Mouse (Mus musculus) heart, embryonic 14.5 days (tissue): ENCODE data around the gene Ndufaf3. TPM values are rescaled to one million over a fixed set of nuclear protein-coding genes. Genes with fewer than 3 reads are reported as not detected.

Experiments
- ATAC-seq: fragments of 200-750 bp; cut with Nextera tagmentation; 2 replicates; pipeline ENCODE4 v1.8.0; 2017; ENCODE audit warnings: low read depth, moderate TSS enrichment; ENCODE audit not compliant: insufficient number of reproducible peaks, insufficient read depth, low FRiP score
- H3K27ac ChIP-seq, 2 experiments: fragments of 200-500 bp in 1 of 2; fragments of 300-500 bp in 1 of 2; sonication (generic) in 1 of 2; replicated peaks in 1 of 2; 2 replicates each; pipeline ENCODE4 v1.5.1; 2012 to 2014; ENCODE audit warnings: low read depth in 2 of 2, low read length in 2 of 2, control low read depth in 1 of 2, mild to moderate bottlenecking in 1 of 2, mixed read lengths in 1 of 2; ENCODE audit not compliant: control insufficient read depth in 1 of 2, insufficient read depth in 1 of 2
- H3K27me3 ChIP-seq: fragments of 300-500 bp; sonication (generic); 2 replicates; pipeline ENCODE4 v1.6.1; 2014; ENCODE audit warnings: mild to moderate bottlenecking, low read length, control low read depth; ENCODE audit not compliant: control insufficient read depth, insufficient read depth
- H3K36me3 ChIP-seq: fragments of 300-500 bp; sonication (generic); 2 replicates; pipeline ENCODE4 v1.6.1; 2014; ENCODE audit warnings: mild to moderate bottlenecking, control low read depth, low read length, mixed read lengths; ENCODE audit not compliant: control insufficient read depth, insufficient read depth
- H3K4me1 ChIP-seq, 2 experiments: fragments of 200-500 bp in 1 of 2; fragments of 300-500 bp in 1 of 2; sonication (generic) in 1 of 2; 2 replicates each; pipeline ENCODE4 v1.6.1; 2012 to 2014; ENCODE audit warnings: low read length in 2 of 2, control low read depth in 1 of 2, mixed read lengths in 1 of 2; ENCODE audit not compliant: control insufficient read depth in 2 of 2, insufficient read depth in 2 of 2
- H3K4me2 ChIP-seq: fragments of 300-500 bp; sonication (generic); 2 replicates; pipeline ENCODE4 v1.6.1; 2014; ENCODE audit warnings: mild to moderate bottlenecking, low read length
- H3K4me3 ChIP-seq, 2 experiments: fragments of 200-500 bp in 1 of 2; fragments of 300-500 bp in 1 of 2; sonication (generic) in 1 of 2; 2 replicates each; pipeline ENCODE4 v1.5.1; 2012 to 2014; ENCODE audit warnings: low read length in 2 of 2, mild to moderate bottlenecking in 2 of 2, control low read depth in 1 of 2, low read depth in 1 of 2, moderate library complexity in 1 of 2; ENCODE audit not compliant: control insufficient read depth in 1 of 2, insufficient read depth in 1 of 2
- H3K9ac ChIP-seq: fragments of 300-500 bp; sonication (generic); 2 replicates; pipeline ENCODE4 v1.6.1; 2014; ENCODE audit warnings: mild to moderate bottlenecking, low read length
- H3K9me3 ChIP-seq: fragments of 300-500 bp; sonication (generic); 2 replicates; pipeline ENCODE4 v1.6.1; 2016; ENCODE audit warnings: low read length, control low read depth; ENCODE audit not compliant: control insufficient read depth
- WGBS: fragments of 180-500 bp; shearing (Covaris S2); extraction: QIAGEN DNeasy Blood & Tissue Kit; methylation state at CpG from one replicate; pipeline ENCODE4 v1.1.7; 2014; 5-methylcytosine and 5-hydroxymethylcytosine counted together
- polyA plus RNA-seq: library from polyadenylated mRNA; unstranded; fragments of >200 nt; fragmentation: Nextera tagmentation; extraction: Ambion mirVana; gene quantifications from 2 replicates; pipeline ENCODE4 v1.2.1, GENCODE M21; 2014

Ndufaf3 gene
- polyA plus RNA-seq, 1 experiment from 2014 or later: 78.1 TPM

DNA sequence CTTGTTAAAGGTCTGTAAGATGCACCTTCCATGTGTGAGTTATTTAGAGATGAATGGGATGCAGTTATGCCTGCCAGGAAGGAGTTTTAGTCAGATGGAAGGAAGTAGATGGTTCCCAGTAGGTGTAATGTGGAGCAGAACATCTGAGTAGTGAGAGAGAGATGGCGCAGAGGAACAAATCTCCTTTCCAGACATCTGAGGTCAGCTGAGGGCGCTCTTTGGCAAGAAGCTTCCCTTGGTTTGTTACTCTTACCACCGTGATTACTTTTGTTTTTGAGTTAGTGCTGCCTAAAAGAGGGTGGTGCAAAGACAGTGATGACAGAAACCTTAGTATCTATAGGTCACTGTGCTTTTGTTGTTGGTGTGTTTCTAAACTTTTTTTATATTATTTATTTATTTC, 41.8 kb downstream of the Ndufaf3 start:
- WGBS: 81% methylated on average over 3 of the region's 3 CpGs
- Histone ChIP-seq H3K4me1 (peaks cover 0 to 8% of the 10 kb centered on the region in 2 experiments; a peak in 2 of 4 replicates), H3K4me3 (no peak overlapping the region), H3K9me3 (no peaks in the 10 kb centered on the region), H3K27ac (no peak overlapping the region), H3K27me3 (no peaks in the 10 kb centered on the region), H3K36me3 (peaks cover 28% of the 10 kb centered on the region), H3K4me2 (no peak overlapping the region), H3K9ac (no peak overlapping the region)
- no peak for ATAC-seq

DNA sequence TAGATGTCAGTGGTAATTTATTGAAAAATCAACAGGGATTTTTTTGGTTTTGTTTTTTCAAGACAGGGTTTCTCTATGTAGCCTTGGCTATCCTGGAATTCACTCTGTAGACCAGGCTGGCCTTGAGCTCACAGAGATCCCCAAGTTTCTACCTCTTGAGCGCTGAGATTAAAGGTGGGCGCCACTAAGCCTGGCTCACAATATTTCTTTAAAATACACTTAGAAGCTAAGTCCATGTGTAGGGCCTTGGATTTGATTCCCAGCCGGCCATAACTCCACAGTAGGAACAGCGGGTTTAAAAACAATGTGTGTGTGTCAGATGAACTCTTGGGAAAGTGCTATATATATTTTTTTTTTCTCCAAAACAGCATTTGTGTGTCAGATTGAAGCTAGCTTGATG, 43.9 kb downstream of the Ndufaf3 start:
- no peaks in the 10 kb centered on the region for H3K27me3 ChIP-seq
- H3K4me2 ChIP-seq: no peak overlapping the region
- H3K4me1 ChIP-seq: peaks cover 0 to 18% of the 10 kb centered on the region in 2 experiments; a peak in 2 of 4 replicates
- no peak overlapping the region for H3K27ac ChIP-seq
- WGBS: 93% methylated on average over 4 of the region's 4 CpGs
- no peak for ATAC-seq
- H3K36me3 ChIP-seq: peaks cover 13% of the 10 kb centered on the region
- no peak overlapping the region for H3K9ac ChIP-seq
- no peaks in the 10 kb centered on the region for H3K9me3 ChIP-seq
- H3K4me3 ChIP-seq: no peak overlapping the region

DNA sequence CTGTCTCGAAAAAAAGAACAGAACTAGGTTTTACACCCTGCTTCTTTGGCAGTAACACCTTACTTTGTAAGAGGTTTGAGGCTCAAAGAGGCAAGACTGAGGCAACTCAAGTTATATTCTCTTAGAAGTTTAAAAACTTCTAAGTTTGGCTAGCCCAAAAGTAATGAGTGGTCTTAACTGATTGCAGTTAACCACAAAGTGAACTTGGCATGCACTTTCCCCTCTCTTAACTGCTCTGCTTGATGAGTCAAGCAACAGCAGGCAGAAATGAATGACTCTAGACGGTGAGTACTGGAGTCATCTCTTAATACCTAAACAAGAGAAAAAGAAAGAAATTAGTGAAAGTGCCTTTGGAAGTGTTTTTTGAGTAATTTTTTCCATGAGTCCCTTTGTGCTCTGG, 45.6 kb downstream of the Ndufaf3 start:
- H3K27me3 ChIP-seq: no peaks in the 10 kb centered on the region
- no peak overlapping the region for H3K4me2 ChIP-seq
- ATAC-seq: no peak
- no peak overlapping the region for H3K4me3 ChIP-seq
- WGBS: 75% methylated on average over 2 of the region's 2 CpGs
- H3K27ac ChIP-seq: no peak overlapping the region
- H3K9me3 ChIP-seq: no peaks in the 10 kb centered on the region
- H3K36me3 ChIP-seq: peaks cover 7% of the 10 kb centered on the region
- H3K9ac ChIP-seq: no peak overlapping the region
- peaks cover 0 to 18% of the 10 kb centered on the region in 2 experiments; a peak in 2 of 4 replicates for H3K4me1 ChIP-seq

DNA sequence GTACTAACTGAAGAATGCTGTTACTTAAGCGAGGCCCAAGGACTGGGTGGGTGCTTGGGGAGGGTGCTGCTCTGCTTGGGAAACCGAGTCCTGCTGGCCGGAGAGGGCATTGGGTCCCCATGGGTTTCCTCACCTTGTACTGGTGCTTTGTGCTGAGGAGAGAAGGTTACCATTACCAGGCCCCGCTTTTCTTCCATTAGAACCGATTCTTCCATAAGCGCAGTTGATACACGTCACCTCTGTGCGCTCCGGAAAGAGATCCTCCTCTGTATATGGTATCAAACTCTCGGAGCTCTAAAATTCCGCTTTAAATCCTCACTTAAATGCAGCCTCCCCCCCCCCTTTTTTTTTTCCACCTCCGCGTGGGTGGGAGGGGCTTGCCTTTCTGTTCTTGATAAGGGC, 49.3 kb downstream of the Ndufaf3 start:
- WGBS: 0% methylated on average over 13 of the region's 13 CpGs
- H3K4me2 ChIP-seq: peak overlapping the region; percentile 85
- peak overlapping the region; percentile 99 for H3K9ac ChIP-seq
- H3K27ac ChIP-seq: peak overlapping the region; percentile 88 to 99
- peaks cover 36% of the 10 kb centered on the region for H3K36me3 ChIP-seq
- peak overlapping the region; percentile 79 to 98 for H3K4me3 ChIP-seq
- H3K4me1 ChIP-seq: peaks cover 0 to 25% of the 10 kb centered on the region in 2 experiments; a peak in 2 of 4 replicates
- no peaks in the 10 kb centered on the region for H3K27me3 ChIP-seq
- no peaks in the 10 kb centered on the region for H3K9me3 ChIP-seq
- peak; percentile 2; the same call in 1 of the 2 replicates for ATAC-seq

DNA sequence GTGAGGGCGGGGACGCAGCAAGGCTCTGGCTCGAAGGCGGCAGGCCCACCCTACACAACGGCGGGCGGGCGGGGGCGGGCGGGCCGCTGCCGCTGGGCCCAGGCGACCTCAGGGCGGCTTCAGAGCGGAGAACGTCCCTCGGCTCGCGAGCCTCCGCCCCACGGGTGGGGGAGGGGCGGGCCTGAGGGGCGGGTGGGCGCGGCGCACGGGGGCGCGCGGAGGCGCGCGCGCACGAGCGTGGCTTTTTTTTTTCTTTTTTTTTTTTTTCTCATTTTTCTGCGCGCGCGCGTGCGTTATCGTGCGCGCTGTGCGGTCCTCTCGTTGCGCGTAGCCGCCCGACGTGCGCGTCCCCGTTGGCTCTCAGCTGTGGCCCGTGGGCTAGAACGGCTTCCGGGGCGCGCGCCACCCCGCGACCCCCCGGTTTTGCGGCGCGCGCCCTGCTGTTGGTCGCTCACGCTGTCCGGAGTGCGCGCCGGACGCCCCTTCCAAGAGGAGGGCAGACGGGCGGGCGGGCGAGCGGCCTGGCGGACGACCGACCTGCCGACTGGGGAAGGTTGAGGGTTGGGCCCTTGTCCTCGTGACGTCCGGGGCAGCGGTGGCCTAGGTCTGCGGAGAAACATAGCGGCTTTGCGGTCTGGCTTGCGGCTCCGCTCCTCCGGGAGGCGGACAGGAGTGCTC, 49.8 kb downstream of the Ndufaf3 start:
- WGBS: under 1% methylated on average over 67 of the region's 95 CpGs
- ATAC-seq: peak; percentile 82
- Histone ChIP-seq H3K27me3 (no peaks in the 10 kb centered on the region), H3K36me3 (peaks cover 42% of the 10 kb centered on the region), H3K4me2 (peak overlapping the region; percentile 85), H3K4me1 (peaks cover 0 to 25% of the 10 kb centered on the region in 2 experiments; a peak in 2 of 4 replicates), H3K9ac (peak overlapping the region; percentile 99), H3K4me3 (peak overlapping the region; percentile 79 to 98), H3K27ac (peak overlapping the region; percentile 98 to 99), H3K9me3 (no peaks in the 10 kb centered on the region)

DNA sequence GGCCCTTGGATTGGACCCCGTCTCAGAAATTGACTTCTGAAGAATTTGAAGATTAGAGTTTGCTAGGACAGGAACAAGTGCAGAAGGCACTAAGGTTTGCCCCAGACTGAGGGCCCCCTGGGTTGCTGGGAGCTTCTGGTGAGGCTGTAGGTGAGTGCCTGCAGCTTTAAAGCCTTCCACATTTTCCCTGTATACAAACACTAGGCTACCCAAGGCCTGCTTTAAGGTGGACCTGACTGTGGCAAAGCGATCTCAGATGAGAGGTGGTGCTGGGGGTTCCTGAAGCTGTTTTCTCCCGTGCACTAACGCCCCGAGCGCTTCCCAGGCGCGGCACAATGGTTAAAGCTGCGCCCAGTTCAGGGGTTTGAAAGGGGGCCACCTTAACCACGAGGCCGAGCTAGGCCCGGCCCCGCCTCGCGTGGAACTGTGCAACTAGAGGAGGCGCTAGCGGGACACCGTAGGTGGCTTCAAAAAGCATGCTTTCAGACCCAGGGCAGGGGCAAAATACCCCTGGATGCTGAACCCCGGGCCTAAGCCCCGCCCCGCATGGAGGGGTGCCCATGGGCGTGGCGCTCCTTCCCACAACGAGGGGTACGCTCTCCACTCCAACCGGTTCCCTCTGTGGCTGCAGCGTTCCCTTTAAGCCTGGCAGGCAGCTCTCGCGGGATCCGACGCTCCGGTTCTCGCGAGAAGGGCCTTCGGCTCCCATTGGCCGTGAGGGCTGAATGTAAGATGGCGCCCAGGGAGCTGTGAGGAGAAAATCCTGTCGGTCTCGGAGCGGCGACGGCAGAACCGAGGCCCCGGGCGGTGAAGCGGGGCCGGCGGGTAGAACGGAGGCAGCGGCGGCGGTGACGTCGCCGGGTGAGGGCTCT, 50.6 kb downstream of the Ndufaf3 start, which contains the start of gene Qrich1:
Qrich1 (plus strand) TSS at position 427 of the 872 bp plus-strand sequence.
- Histone ChIP-seq H3K27me3 (no peaks in the 10 kb centered on the region), H3K4me3 (peak within 1 kb of the TSS; percentile 79 to 98), H3K4me1 (peaks cover 0 to 20% of the 10 kb centered on the region in 2 experiments; a peak in 2 of 4 replicates), H3K4me2 (peak within 1 kb of the TSS; percentile 85), H3K9ac (peak within 1 kb of the TSS; percentile 99), H3K27ac (peak within 1 kb of the TSS; percentile 98 to 99), H3K36me3 (peaks cover 49% of the 10 kb centered on the region), H3K9me3 (no peaks in the 10 kb centered on the region)
- under 1% methylated on average over 55 of the region's 55 CpGs for WGBS
- peak; percentile 91 for ATAC-seq
